30 mouse cellular contexts compared by ENCODE assay signal in genomic region chr2:58161813-58162212, GRCm38 (mm10). TPM values are rescaled to one million over a fixed set of nuclear protein-coding genes. Genes with fewer than 3 reads are reported as not detected.
DNase-seq lines count a peak whose midpoint lies in the region; ATAC-seq lines count a peak whose summit lies in the region.
"Had no signal": no experiment of that assay in that cellular context is flagged by ENCODE, and none has a peak within 500 bp of the region (broad histone marks: within the 10 kb centered on the region; RNA-seq: fewer than 3 reads in every experiment).

No protein-coding gene starts in this region.

- peaks cover 25% of the 10 kb centered on the region for H3K79me2 ChIP-seq in macrophage (ENCODE audit: inconsistent target)

- no peaks in the 10 kb centered on the region for H3K36me3 ChIP-seq in macrophage (ENCODE audit: inconsistent target)
- H3K36me3 ChIP-seq: embryonic facial prominence, embryonic 10.5 days; embryonic facial prominence, embryonic 13.5 days; forebrain, embryonic 12.5 days; forebrain, embryonic 15.5 days; heart, embryonic 13.5 days; intestine, embryonic 15.5 days had no signal

- DNase-seq in 416B (ENCODE audit: low read depth), result peak; percentile 12
- peak; percentile 63 for DNase-seq in CD4-positive, CD25-positive, alpha-beta regulatory T cell, adult 2 months (ENCODE audit: low read depth, low spot score)
- no peak for DNase-seq in frontal cortex, adult 2 months (ENCODE audit: extremely low spot score in 1 of 2, low spot score in 1 of 2)
- no peak for DNase-seq in layer of hippocampus, postnatal 36 days
- DNase-seq in right cerebral cortex, adult 2 months (ENCODE audit: low spot score in 2 of 2), result no peak
- DNase-seq in embryo, embryonic 10.5 days (ENCODE audit: low spot score), result no peak
- DNase-seq: adrenal gland, adult 2 months; adrenal gland, postnatal 14 days; cerebellum, adult 11 months; cerebellum, adult 2 months; cerebellum, adult 9-11 months; cerebellum, postnatal 25 days; embryo, embryonic 11 days; gastrocnemius, adult 2 months; gastrocnemius, postnatal 14 days; heart, adult 18-20 months; heart, postnatal 14 days; heart, postnatal 4 days; kidney, adult 11 months had no signal

- peak; percentile 12 for ATAC-seq in activated CD4-positive, CD25-positive, alpha-beta regulatory T cell, adult 4 months
- ATAC-seq: forebrain, embryonic 15.5 days; hindbrain, postnatal 0 days; intestine, embryonic 15.5 days had no signal

- H3K27ac ChIP-seq in macrophage, result 0 out of 2 replicates have a peak overlapping the region, but pooled peaks have one; percentile 79
- H3K27ac ChIP-seq: embryonic facial prominence, embryonic 10.5 days; embryonic facial prominence, embryonic 13.5 days; forebrain, embryonic 12.5 days; forebrain, embryonic 15.5 days; gastrocnemius, adult 2 months; heart, embryonic 13.5 days; hindbrain, embryonic 14.5 days; hindbrain, postnatal 0 days; intestine, embryonic 15.5 days had no signal

- WGBS in macrophage (ENCODE audit: missing documents), result 68% methylated on average over 4 of the region's 4 CpGs

- H3K4me3 ChIP-seq in macrophage (ENCODE audit: inconsistent target), result no peak overlapping the region
- H3K4me3 ChIP-seq: embryonic facial prominence, embryonic 10.5 days; embryonic facial prominence, embryonic 13.5 days; erythroblast, embryonic 14.5 days; forebrain, embryonic 12.5 days; forebrain, embryonic 15.5 days; gastrocnemius, adult 2 months; heart, embryonic 13.5 days; intestine, embryonic 15.5 days had no signal

RNA-seq across cellular contexts. Expression of gene Cytip, which starts 33.5 kb away (rescaled TPM):
- 100 to 1,000 TPM; 474 to 522 TPM for polyA plus RNA-seq in activated CD4-positive, CD25-positive, alpha-beta regulatory T cell, adult 4 months (2017; shearing (Covaris generic))
- total RNA-seq in macrophage (2018; cell fraction: chromatin; rRNA removed), result 100 to 1,000 TPM in 3 of 26 experiments, 10 to 100 TPM in 6, 1 to 10 TPM in 17; 1.1 to 177 (median 4.6) TPM
- total RNA-seq in macrophage (2018; cell fraction: cytosol; rRNA removed), result 10 to 100 TPM in 13 of 26 experiments, 1 to 10 TPM in 13; 2.3 to 48.0 (median 13.0) TPM
- 10 to 100 TPM in 12 of 26 experiments, 1 to 10 TPM in 14; 1.7 to 77.7 (median 8.6) TPM for total RNA-seq in macrophage (2018; cell fraction: nucleus; rRNA removed)
- polyA plus RNA-seq in macrophage (2018), result 14.2 to 22.4 TPM (median 20.1 TPM) in 3 replicates
- 0.29 and 0.50 TPM in 2 replicates for polyA plus RNA-seq in frontal cortex, adult 2 months (2012; rRNA removed)
- total RNA-seq in layer of hippocampus, postnatal 36 days (2021), result under 1 TPM in 1 of 2 experiments, not detected in 1; 0.23 TPM
- total RNA-seq: hindbrain, postnatal 0 days had no signal
- polyA plus RNA-seq: erythroblast, embryonic 14.5 days; hindbrain, embryonic 14.5 days had no signal

Comparison
In these comparisons a context has a peak if more than half of its experiments do, and no peak if none do; other contexts are left out.
1. DNase-seq: peak in 416B (single experiment) and CD4-positive, CD25-positive, alpha-beta regulatory T cell, adult 2 months (single experiment); none in frontal cortex, adult 2 months (0 of 2), layer of hippocampus, postnatal 36 days (0 of 2), right cerebral cortex, adult 2 months (0 of 2) and embryo, embryonic 10.5 days (single experiment).
2. RNA of gene Cytip, which starts 33.5 kb away (polyA plus RNA-seq): 474 to 522 TPM in activated CD4-positive, CD25-positive, alpha-beta regulatory T cell, adult 4 months; 14.2 to 22.4 TPM in macrophage and 0.29 to 0.50 TPM in frontal cortex, adult 2 months; every median in the first group is over 10 times any median in the second.